Mouse (Mus musculus): Measurements from ENCODE around the gene Ppil4. TPM values are rescaled to one million over a fixed set of nuclear protein-coding genes. Genes with fewer than 3 reads are reported as not detected.

Ppil4 gene
- total RNA-seq, 2 experiments from 2014 or later = 33.4 to 33.9 TPM

Small RNAs within 50 kb of the gene (microRNA-seq; reads per million reads assigned to microRNA genes)
- gene Mir5104 = 0 reads per million in 2 experiments

Other genes with a start within 250 kb of the Ppil4 start
- gene Lrp11, start 203.1 kb upstream of the Ppil4 start, total RNA-seq (2021) = 100 to 1,000 TPM; 133 to 139 TPM
- 1 to 10 TPM; 5.1 to 5.8 TPM for gene Nup43, start 125.4 kb upstream of the Ppil4 start, total RNA-seq (2021)
- 100 to 1,000 TPM; 163 to 166 TPM for gene Pcmt1, start 111.8 kb upstream of the Ppil4 start, total RNA-seq (2021)
- gene Lats1, start 111.7 kb upstream of the Ppil4 start, total RNA-seq (2021) = 10 to 100 TPM; 41.9 TPM
- 10 to 100 TPM; 11.0 to 14.4 TPM for gene Katna1, start 66.9 kb upstream of the Ppil4 start, total RNA-seq (2021)
- gene Ginm1, start 67 bp upstream of the Ppil4 start, total RNA-seq (2021) = 10 to 100 TPM; 19.2 to 21.2 TPM
- under 1 TPM; 0.15 to 0.20 TPM for gene Zc3h12d, start 39.6 kb downstream of the Ppil4 start, total RNA-seq (2021)
- 10 to 100 TPM; 52.9 to 56.3 TPM for gene Tab2, start 163.3 kb downstream of the Ppil4 start, total RNA-seq (2021)

All from left cerebral cortex, postnatal 14 days (tissue).